Mouse (Mus musculus) CD4-positive, CD25-positive, alpha-beta regulatory T cell, adult 2 months (primary cell): Measurements from ENCODE around the gene Znhit3.

ENCODE experiments used
- DNase-seq: peaks from one replicate; pipeline ENCODE4 v3.0.0-alpha.2; 2012; ENCODE audit warnings: low read depth, low spot score

Gene Znhit3

DNA sequence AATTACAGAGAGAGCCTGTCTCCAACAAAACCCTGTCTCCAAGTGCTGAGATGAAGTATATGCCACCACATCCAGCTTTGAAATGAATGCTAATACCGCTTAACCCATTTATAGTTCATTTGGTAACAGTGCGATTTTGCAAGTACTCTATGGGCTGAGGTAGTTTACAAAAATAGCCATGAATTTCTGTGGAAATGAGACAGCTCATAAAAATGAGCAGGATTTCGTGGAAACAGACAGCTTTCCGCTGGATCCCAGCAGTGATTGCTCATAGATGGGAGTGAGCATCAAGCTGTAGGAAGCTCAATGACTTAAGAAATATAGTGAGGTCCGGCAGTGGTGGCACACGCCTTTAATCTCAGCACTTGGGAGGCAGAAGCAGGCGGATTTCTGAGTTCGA, 4.8 kb upstream of the Znhit3 start:
- DNase-seq: no peak

DNA sequence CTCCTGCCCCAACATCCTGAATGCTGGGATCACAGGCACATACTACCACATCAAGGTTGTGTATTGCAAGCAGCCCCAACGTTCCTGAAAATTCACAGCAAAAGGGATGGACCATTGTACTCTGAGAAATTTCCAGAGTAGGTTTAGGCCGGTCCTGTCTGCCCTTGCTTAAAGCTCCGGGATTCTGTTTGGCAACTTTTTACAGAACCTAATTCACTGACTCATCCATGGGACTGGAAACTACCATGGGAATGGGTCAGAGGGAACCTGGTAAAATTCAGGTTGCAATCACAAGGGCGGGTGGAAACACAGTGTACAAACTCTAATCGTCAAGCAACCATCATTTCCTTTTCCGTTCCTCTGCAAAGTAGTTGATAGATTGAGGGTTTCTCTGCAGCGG, 3.8 kb upstream of the Znhit3 start:
- DNase-seq: no peak

DNA sequence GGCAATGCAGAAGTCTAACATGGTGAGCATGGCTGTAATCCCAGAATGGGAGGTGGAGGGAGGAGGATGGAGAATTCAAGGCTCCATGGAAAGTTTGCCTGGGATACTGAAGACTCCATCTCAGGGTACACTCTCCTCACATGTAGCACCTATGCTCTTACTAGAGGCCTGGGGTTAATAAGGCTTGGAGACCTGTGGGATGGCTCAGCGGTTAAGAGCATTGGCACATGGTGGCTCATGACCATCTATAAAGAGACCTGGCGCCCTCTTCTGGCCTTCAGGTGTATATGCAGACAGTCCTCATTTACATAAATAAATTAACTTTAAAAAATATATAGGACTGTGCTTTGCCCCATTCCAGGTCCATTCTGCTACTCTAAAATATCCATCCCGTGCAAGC, 3.1 kb upstream of the Znhit3 start:
- peak; percentile 84 for DNase-seq

DNA sequence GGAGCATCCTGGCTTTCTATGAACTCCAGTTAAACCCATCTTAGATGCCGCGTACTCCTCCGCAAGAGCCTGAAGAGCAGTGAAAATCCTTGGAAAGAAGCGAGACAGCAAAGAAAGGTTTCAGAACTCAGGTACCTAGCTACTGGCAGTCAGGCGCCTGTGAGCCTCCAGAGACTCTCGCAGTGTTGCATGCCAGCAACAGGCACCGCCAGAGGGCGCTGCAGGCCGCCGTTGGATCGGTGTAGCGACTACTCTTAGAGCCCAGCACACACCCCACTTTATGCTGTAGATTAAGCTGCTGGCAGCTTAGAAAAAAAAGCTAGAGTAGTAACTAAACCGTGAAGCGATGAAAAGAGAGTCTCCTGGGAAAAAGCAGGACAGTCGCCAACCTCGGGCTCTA, 2.3 kb upstream of the Znhit3 start:
- DNase-seq: peak; percentile 91

DNA sequence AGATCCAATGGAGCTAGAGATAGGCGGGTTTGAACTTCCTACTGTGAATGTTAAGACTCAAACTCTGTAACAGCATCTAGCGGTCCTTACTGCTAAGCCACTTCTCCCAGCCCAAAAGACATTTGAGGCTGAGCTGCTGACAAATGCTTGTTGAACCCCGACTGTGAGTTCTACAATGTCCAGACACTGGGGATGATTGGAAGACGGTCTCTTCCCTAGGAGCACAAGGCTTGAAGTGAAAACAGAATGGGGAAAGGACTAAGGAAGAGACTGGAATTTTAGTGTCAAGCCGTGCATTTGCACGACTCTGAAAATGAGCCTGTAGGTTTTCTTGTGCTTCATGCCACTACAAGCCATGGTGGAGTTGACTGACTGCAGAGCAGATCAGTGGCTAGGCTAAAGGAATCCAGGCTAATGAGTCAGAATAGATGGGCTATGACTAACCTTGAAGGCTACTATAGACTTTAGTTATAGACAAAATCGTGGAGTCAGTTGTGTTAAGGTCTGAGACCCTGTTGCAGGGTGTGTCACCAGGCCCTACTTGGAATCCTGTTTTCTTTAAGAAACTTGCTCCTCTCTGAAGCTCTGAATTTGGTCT, 636 bp upstream of the Znhit3 start:
- DNase-seq: no peak

DNA sequence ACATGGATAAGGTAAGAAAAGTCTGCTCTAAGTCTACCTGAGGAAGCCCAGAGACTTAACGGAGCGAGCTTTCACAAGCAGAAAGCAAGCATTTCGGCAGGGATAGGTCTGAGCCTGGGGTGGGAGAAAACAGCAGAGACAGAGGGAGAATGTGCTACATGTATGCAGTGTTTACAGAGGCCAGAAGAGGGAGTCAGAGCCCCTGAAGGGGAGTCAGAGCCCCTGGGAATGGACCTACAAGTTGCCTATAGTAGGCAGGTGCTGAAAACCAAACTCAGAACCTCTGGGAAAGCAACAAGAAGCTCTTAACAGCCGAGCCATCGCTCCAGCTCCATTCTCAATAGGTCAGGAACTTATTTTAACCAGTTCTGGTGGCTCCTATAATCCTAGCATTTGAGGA, 1.5 kb downstream of the Znhit3 start:
- DNase-seq: peak; percentile 17

DNA sequence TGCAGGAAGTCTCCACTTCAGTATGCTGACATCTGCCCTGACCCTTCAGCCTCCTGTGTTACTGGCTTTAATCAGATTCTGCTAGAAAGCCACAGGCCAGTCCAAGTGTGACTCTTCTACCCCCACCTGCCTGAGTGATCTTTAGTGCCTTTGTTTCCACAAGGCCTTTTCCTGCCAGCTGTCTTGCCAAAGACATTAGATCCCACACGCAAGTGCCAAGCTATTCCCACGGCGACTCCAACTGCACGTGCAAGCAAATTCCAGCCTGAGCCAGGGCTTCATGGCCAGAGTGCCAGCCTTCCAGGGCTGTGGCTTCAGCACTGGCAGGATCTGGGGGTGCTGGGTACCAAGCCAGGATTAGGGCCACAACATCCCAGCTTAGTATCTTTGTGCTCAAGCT, 5.8 kb downstream of the Znhit3 start:
- DNase-seq: no peak

DNA sequence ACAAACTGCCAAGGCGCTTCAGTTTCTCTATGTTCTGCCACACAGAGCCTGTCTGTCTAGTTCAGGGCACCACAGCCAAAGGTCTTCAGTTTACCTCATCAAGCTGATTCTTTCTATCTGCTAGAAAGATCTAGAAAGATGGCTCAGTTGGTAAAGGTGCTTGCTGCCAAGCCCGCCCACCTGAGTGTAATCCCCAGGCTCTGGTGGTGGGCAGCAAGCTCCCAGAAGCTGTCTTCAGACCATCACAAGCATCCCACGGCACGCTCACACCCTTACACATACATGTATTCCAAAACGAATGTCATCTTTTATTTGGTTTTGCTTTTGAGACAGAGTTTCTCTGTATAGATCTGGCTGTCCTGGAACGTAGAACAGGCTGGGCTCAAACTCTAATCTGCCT, 7.7 kb downstream of the Znhit3 start:
- no peak for DNase-seq

DNA sequence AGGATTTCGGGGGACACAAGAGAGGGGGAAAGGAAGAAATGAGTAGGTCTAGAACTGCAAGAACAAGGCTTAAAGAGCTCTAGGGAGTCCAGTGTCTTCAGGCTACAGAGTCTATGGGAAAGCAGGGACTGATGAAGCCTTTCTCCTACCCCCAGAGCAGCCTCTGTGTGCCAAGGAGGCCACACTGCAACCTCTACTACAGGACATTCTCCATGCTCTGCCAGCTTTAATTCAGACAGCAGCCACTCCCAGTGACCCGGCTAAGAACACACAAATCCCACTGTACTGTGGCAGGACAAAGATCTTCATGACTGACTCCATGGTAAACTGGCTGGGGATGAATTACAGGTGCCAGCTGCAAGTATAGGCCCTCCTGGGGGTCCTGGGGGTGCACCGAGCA, 9.1 kb downstream of the Znhit3 start:
- no peak for DNase-seq

DNA sequence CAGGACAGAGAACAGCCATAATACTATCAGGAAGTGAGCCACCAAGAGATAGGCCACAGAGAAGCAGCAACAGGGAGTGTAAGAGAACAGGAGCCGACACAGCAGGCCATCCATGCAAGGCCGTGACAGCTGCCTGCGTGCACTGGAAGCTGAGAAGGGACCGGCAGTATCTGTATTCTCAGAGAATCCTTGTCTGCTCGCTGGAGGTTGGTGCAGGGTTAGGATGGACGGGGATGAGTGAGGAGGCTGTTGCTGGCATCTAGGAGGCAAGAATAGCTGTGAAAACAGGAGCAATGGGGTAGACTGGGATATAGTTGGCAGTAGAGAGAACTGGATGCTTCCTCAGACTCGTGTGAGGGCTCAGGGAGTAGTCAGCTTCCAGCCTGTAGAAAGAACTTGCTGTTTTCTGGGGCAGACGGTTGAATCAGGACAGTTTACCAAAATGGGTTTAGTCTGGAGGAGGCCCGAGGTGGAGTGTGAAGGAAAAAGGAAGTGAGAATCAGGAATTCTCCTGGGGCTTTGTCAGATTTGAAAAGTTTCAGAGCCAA, 11.5 kb downstream of the Znhit3 start:
- no peak for DNase-seq

DNA sequence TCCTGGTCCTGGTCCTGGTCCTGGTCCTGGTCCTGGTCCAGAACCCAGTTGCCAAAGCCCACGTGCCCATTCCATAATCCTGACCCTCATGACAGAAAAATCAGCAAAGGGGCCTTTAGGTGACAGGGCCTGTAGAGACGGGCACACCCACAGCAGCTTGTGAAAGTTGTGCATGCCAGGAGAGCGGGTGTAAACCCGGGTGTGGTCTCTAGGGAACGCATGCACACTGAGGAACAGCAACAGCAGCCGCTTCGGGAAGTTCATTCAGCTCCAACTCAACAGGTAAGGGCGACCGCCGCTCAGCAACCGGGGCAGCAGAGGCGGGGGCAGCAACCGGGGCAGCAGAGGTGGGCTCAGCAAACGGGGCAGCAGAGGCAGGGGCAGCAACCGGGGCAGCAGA, 23.1 kb downstream of the Znhit3 start:
- no peak for DNase-seq

DNA sequence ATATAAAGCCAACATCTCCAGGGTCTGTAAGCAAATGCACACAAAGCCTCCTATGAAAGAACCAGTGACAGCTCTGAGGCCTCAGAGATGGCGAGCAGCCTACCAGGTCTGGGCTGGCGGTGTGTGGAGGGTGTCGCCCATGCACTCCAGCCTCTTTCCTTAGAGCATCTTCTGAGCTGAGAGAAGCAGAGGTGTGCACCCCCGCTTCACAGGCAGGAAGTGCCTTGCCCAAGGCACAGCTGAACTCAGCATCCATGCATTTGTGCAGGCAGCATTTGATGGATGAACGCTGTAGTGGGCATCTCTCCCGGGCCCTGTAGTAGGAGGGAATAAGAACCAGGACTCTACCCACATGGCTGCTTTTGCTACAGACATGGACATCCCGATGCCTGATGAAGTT, 24.5 kb downstream of the Znhit3 start:
- no peak for DNase-seq

DNA sequence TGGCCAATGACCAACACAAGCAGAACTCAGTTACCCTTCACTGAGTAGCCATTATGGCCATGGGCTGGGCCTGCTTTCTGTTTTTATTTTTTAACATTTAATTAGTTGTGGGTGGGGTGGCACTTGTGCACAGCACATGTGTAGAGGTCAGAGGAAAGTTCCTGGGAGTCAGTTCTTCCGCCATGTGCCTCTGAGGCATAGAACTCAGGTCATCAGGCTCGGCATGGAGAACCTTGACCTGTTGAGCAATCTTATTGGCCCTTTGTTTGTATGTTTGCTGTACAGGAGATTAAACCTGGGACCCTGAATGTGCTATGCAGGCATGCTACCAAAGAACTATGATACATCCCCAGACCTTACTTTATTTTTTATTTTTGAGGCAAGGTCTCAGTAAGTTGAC, 26.7 kb downstream of the Znhit3 start:
- DNase-seq: no peak

DNA sequence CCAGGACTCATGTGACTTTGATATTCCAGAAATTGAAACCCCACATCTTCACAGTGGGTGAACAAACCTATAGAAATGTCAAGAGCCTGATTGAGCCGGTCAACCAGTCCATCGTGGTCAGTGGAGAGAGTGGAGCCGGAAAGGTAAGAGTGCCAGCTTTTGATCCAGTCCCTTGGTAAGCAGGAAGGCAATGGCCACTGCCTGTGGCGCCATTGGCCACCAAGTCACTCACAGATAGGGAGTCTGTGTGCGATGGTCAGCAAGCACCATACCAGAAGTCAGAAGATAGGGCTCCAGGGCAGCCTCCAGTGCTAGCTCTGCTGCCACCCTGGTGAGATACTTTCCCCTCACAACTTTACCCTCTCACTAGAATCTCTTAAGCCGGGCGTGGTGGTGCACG, 28.1 kb downstream of the Znhit3 start:
- no peak for DNase-seq

DNA sequence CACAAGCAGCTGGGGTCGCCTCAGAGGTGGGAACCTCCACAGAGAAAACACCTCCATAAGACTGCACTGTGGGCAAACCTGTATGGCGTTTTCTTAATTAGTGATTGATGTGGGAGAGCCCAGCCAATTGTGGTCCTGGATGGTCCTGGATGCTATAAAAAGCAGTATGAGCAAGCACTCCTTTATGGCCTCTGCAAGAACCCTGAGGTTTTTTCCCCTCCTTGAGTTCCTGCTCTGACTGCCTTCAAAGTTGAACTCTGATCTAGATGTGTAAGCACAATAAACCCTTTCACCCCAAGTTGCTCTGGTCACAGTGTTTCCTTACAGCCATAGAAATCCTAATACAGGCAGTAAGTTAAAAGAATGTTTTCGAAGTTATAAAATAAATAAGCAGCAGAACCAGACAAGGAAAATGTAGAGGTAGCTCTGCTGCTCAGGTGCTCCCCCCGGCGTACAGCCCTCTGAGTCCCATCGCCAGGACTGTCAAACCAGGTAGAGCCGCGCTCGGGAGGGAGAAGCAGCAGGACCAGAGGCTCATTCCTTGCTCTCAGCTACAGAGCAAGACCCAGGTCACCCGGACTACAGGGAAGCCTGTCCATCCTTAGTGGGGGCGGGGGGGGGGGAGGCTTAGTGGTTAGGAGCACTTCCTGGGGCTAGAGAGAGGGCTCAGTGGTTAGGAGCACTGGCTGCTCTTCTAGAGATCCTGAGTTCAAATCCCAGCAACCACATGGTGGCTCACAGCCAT, 29.2 kb downstream of the Znhit3 start:
- DNase-seq: no peak

DNA sequence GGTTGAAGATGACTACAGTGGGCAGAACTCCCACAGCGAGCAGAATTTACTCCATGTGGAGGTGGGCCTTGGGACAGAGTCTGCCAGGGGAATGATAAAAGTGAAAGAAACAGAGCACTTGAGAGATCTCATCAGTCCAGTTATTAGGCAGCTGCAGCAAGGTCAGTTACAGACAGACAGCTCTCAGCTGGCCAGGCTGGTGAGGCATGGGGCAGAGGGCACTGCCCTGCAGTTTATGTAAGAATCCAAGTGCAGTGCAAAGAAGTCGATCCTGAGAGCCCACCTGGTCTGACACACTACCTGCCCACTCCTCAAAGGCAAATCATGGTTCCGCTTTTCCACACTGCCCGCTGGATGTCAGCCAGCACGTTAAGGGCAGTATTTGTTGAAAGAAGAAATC, 29.9 kb downstream of the Znhit3 start:
- DNase-seq: no peak

DNA sequence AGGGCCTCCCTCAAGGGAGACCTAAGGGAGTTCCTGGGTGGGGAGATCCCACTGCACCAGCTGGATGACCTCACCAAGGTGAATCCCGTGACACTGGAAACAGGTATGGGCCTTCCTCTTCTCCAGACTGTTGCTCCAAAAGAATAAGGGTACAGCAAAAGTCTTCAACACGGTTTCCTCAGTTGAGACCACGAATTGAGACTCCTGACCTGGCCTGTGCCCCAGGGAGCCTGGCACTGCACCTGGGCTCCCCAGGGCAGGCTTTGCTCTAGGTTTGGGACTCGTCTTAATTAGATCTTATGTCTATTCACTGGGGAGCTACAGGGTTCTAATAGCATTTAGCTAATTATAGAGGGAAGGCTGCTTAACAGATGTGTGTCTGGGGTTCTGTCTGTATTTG, 30.9 kb downstream of the Znhit3 start:
- DNase-seq: no peak

DNA sequence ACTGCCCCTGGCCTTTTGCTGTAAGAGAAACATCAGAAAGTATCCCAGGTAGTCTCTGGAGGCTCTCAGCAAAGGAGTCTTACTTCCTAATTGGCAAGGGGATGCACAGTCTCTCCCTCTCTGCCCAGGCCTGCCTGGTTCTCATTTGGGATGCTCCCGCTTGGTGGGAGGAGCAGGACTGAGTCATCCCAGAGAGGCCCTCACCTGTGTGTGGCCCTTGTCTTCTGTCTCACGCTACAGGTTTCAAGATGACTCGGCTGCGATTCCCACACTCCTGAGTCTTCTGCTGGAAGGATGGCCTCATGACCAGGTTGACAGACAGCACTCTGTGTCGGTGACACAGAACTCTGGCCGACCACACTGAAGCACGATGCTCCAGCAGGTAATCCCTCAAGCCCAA, 33.8 kb downstream of the Znhit3 start:
- no peak for DNase-seq

DNA sequence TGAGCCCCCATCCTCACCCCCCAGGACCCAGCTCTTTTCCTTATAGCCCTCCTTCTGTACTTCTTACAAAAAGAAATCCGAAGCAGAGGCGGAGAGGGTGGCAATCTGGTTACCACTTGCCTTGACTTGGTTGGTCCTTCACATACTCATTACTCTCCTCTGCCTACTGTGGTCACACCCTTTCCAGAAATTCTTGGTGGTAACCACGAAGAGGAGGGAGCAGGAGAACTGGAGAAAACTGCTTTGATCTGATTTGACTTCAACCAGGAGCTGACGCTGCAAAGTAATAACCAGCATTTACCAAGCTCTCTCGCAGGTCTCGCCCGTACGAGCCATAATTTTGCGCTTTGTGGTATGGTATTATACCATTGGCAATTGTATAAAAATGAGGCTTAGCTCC, 35.2 kb downstream of the Znhit3 start:
- DNase-seq: no peak

DNA sequence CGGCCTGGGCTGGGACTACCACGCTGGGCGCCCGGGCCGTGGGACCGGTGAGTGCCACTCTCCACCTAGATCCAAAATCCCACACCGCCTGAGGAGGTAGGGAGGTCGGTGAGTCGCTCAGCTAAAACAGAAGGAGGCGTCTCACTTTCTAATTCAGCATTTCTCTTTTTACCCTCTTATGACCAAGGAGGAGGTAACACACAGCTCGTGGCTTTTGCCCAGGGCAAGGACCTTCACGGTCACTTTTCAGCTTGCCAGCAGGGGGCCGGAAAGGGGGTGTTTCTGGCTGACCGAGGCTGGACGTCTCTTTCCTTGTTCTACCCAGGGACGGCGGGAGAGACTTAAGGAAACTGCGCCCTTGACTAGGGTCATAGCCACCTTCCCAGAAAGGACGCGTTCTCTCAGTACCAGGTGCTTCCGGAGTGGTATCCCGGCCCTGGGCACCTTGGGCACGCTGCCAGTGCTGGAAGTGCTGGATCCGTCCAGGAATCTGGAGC, 35.7 kb downstream of the Znhit3 start:
- DNase-seq: no peak

DNA sequence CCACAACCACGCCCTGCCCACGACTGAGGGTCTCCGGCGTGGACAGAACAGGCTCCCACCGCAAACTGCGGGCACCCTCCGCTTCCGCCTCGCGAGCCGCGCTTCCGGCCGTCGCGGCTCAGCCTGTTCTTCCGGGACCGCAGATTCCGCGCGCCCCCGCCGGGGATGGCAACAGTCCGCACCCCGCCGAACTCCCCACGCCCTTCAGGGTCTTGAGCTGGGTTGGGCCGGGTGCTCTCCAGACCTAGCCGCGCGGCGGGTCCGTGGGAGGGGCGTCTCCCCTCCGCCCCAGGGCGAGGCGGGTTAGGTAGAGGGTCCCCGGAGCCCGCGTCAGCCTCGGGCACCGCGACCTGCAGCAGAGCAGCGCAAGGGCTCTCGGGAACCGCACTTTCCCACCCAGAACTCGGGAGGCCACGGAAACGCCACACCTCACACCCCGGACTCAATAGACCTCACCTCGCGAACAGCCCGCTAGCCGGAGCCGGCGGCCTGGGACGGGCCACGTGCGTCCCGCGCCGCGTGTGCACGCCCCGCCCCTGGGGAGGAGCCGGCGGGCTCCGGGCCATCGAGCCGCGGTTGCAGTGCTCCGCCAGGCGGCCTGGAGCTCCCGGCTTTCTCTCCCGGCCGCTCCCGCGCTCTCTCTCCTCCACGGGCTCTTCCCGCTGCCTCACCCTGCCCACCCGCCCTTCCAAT, 36.2 kb downstream of the Znhit3 start, which contains the start of the genes Myo19 and Pigw:
Gene Myo19, plus strand, starts transcription at position 377 of the 693 bp plus-strand sequence.
Gene Pigw, minus strand, starts transcription at position 514 of the 693 bp plus-strand sequence.
- DNase-seq: peak; percentile 90

DNA sequence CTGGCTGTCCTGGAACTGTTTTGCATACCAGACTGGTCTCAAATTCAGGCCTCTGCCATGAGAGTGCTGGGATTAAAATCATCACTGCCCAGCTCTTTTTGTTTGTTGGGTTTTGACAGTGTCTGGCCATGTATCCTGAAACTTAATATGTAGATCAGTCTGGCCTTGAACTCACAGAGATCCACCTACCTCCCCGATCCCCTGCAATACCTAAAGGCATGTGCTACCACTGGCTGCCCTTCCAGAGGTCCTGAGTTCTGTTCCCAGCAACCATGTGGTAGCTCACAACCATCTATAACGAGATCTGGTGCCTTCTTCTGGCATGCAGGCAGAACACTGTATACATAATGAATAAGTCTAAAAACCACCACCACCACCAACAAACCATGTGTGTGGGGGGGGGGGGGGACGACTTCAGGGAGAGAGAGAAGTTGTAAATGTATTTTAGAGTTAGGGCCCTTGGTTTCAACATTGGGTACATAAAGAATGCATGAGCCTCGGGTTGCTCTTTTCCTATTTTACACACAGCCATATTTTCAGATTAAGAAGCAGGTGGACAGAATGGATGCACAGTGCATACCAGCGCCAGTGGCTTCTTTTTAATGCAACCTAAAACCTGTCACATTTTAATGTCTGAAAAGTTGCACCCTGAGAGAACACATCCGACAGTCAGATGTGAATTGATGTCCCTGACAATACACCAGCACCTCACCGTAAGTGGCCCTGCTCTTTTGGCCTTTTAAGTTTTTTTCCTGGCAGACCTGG, 37.0 kb downstream of the Znhit3 start:
- no peak for DNase-seq
